Mouse (Mus musculus): Measurements from ENCODE around the gene Arcn1. TPM values are rescaled to one million over a fixed set of nuclear protein-coding genes. Genes with fewer than 3 reads are reported as not detected.
A peak's percentile ranks its signal among the peaks of the same experiment; 100 is the strongest.

The Arcn1 gene
- polyA plus RNA-seq, 1 experiment from 2014 or later: 160 TPM

- no peak overlapping the region for H3K27ac ChIP-seq (replicated peaks; ENCODE audit: low read depth, low read length)
Observed at GRCm38 (mm10) chr9:44735886-44736285, 31.8 kb downstream of the Arcn1 start.

GRCm38 (mm10) chr9:44734524-44735494, 32.8 kb downstream of the Arcn1 start, which contains the start of gene Phldb1:
Gene Phldb1 (minus strand): TSS chr9:44735198.
- under 1% methylated on average over 47 of the region's 47 CpGs for WGBS
- peak within 1 kb of the TSS; percentile 99 for H3K4me2 ChIP-seq (ENCODE audit: low read length)
- peaks cover 20% of the 10 kb centered on the region for H3K27me3 ChIP-seq (ENCODE audit: control insufficient read depth, insufficient read depth, low read length)
- H3K4me3 ChIP-seq (replicated peaks; ENCODE audit: low read depth, low read length): peak within 1 kb of the TSS; percentile 55
- DNase-seq (peak; percentile 67), ATAC-seq (ENCODE audit: low FRiP score, low TSS enrichment) (peak; percentile 70)
- no peaks in the 10 kb centered on the region for H3K9me3 ChIP-seq (ENCODE audit: control insufficient read depth, low read length)
- H3K36me3 ChIP-seq (ENCODE audit: control insufficient read depth, insufficient read depth, low read length): no peaks in the 10 kb centered on the region
- H3K9ac ChIP-seq (replicated peaks; ENCODE audit: low read length): peak within 1 kb of the TSS; percentile 59
- 0 out of 2 replicates have a peak within 1 kb of the TSS, but pooled peaks have one; percentile 45 for H3K27ac ChIP-seq (replicated peaks; ENCODE audit: low read depth, low read length)
- H3K4me1 ChIP-seq (ENCODE audit: control insufficient read depth, insufficient read depth, low read length): peaks cover 19% of the 10 kb centered on the region; the same call in 1 of the 2 replicates

More at GRCm38 (mm10) chr9:44735886-44736285, 31.8 kb downstream of the Arcn1 start:
- Histone ChIP-seq H3K9ac (replicated peaks; ENCODE audit: low read length) (no peak overlapping the region), H3K4me3 (replicated peaks; ENCODE audit: low read depth, low read length) (no peak overlapping the region), H3K27me3 (ENCODE audit: control insufficient read depth, insufficient read depth, low read length) (peaks cover 20% of the 10 kb centered on the region), H3K36me3 (ENCODE audit: control insufficient read depth, insufficient read depth, low read length) (0 out of 2 replicates have a peak, but pooled peaks cover 2% of the 10 kb centered on the region), H3K4me1 (ENCODE audit: control insufficient read depth, insufficient read depth, low read length) (peaks cover 19% of the 10 kb centered on the region; the same call in 1 of the 2 replicates), H3K9me3 (ENCODE audit: control insufficient read depth, low read length) (no peaks in the 10 kb centered on the region), H3K4me2 (ENCODE audit: low read length) (no peak overlapping the region)
- ATAC-seq (ENCODE audit: low FRiP score, low TSS enrichment) (no peak), DNase-seq (no peak)
- 76% methylated on average over 6 of the region's 6 CpGs for WGBS

GRCm38 (mm10) chr9:44733671-44734523, 33.7 kb downstream of the Arcn1 start:
- Histone ChIP-seq H3K27ac (replicated peaks; ENCODE audit: low read depth, low read length) (peak overlapping the region; percentile 52; the same call in 1 of the 2 replicates), H3K4me3 (replicated peaks; ENCODE audit: low read depth, low read length) (peak overlapping the region; percentile 55), H3K4me1 (ENCODE audit: control insufficient read depth, insufficient read depth, low read length) (peaks cover 19% of the 10 kb centered on the region; the same call in 1 of the 2 replicates), H3K9me3 (ENCODE audit: control insufficient read depth, low read length) (no peaks in the 10 kb centered on the region), H3K27me3 (ENCODE audit: control insufficient read depth, insufficient read depth, low read length) (peaks cover 20% of the 10 kb centered on the region), H3K36me3 (ENCODE audit: control insufficient read depth, insufficient read depth, low read length) (no peaks in the 10 kb centered on the region), H3K4me2 (ENCODE audit: low read length) (peak overlapping the region; percentile 99), H3K9ac (replicated peaks; ENCODE audit: low read length) (peak overlapping the region; percentile 59)
- under 1% methylated on average over 79 of the region's 79 CpGs for WGBS
- ATAC-seq (ENCODE audit: low FRiP score, low TSS enrichment): peak; percentile 57
- DNase-seq: peak; percentile 53

- no peaks in the 10 kb centered on the region for H3K9me3 ChIP-seq (ENCODE audit: control insufficient read depth, low read length)
- peaks cover 19% of the 10 kb centered on the region; the same call in 1 of the 2 replicates for H3K4me1 ChIP-seq (ENCODE audit: control insufficient read depth, insufficient read depth, low read length)
- DNase-seq (no peak), ATAC-seq (ENCODE audit: low FRiP score, low TSS enrichment) (no peak)
- peak overlapping the region; percentile 99 for H3K4me2 ChIP-seq (ENCODE audit: low read length)
- H3K27me3 ChIP-seq (ENCODE audit: control insufficient read depth, insufficient read depth, low read length): peaks cover 20% of the 10 kb centered on the region
- H3K36me3 ChIP-seq (ENCODE audit: control insufficient read depth, insufficient read depth, low read length): no peaks in the 10 kb centered on the region
- H3K9ac ChIP-seq (replicated peaks; ENCODE audit: low read length): peak overlapping the region; percentile 59
- peak overlapping the region; percentile 55 for H3K4me3 ChIP-seq (replicated peaks; ENCODE audit: low read depth, low read length)
- H3K27ac ChIP-seq (replicated peaks; ENCODE audit: low read depth, low read length): peak overlapping the region; percentile 52; the same call in 1 of the 2 replicates
- 58% methylated on average over 12 of the region's 12 CpGs for WGBS
Observed at GRCm38 (mm10) chr9:44732921-44733530, 34.6 kb downstream of the Arcn1 start.

GRCm38 (mm10) chr9:44732130-44732549, 35.5 kb downstream of the Arcn1 start:
- H3K27me3 ChIP-seq (ENCODE audit: control insufficient read depth, insufficient read depth, low read length): peaks cover 20% of the 10 kb centered on the region
- H3K9ac ChIP-seq (replicated peaks; ENCODE audit: low read length): no peak overlapping the region
- H3K36me3 ChIP-seq (ENCODE audit: control insufficient read depth, insufficient read depth, low read length): no peaks in the 10 kb centered on the region
- H3K27ac ChIP-seq (replicated peaks; ENCODE audit: low read depth, low read length): no peak overlapping the region
- 70% methylated on average over 5 of the region's 5 CpGs for WGBS
- no peak for ATAC-seq (ENCODE audit: low FRiP score, low TSS enrichment)
- H3K4me1 ChIP-seq (ENCODE audit: control insufficient read depth, insufficient read depth, low read length): peaks cover 19% of the 10 kb centered on the region; the same call in 1 of the 2 replicates
- no peak overlapping the region for H3K4me3 ChIP-seq (replicated peaks; ENCODE audit: low read depth, low read length)
- no peak overlapping the region for H3K4me2 ChIP-seq (ENCODE audit: low read length)
- no peaks in the 10 kb centered on the region for H3K9me3 ChIP-seq (ENCODE audit: control insufficient read depth, low read length)
- no peak for DNase-seq

GRCm38 (mm10) chr9:44727441-44727840, 40.2 kb downstream of the Arcn1 start:
- DNase-seq: no peak
- H3K27ac ChIP-seq (replicated peaks; ENCODE audit: low read depth, low read length): no peak overlapping the region
- H3K9me3 ChIP-seq (ENCODE audit: control insufficient read depth, low read length): no peaks in the 10 kb centered on the region
- no peaks in the 10 kb centered on the region for H3K27me3 ChIP-seq (ENCODE audit: control insufficient read depth, insufficient read depth, low read length)
- WGBS: 41% methylated on average over 5 of the region's 5 CpGs
- no peak overlapping the region for H3K4me2 ChIP-seq (ENCODE audit: low read length)
- no peak overlapping the region for H3K4me3 ChIP-seq (replicated peaks; ENCODE audit: low read depth, low read length)
- H3K4me1 ChIP-seq (ENCODE audit: control insufficient read depth, insufficient read depth, low read length): peaks cover 40% of the 10 kb centered on the region
- no peak for ATAC-seq (ENCODE audit: low FRiP score, low TSS enrichment)
- no peaks in the 10 kb centered on the region for H3K36me3 ChIP-seq (ENCODE audit: control insufficient read depth, insufficient read depth, low read length)
- no peak overlapping the region for H3K9ac ChIP-seq (replicated peaks; ENCODE audit: low read length)

- no peaks in the 10 kb centered on the region for H3K36me3 ChIP-seq (ENCODE audit: control insufficient read depth, insufficient read depth, low read length)
- no peaks in the 10 kb centered on the region for H3K9me3 ChIP-seq (ENCODE audit: control insufficient read depth, low read length)
- H3K27me3 ChIP-seq (ENCODE audit: control insufficient read depth, insufficient read depth, low read length): no peaks in the 10 kb centered on the region
- H3K4me2 ChIP-seq (ENCODE audit: low read length): no peak overlapping the region
- peak overlapping the region; percentile 37; the same call in 1 of the 2 replicates for H3K27ac ChIP-seq (replicated peaks; ENCODE audit: low read depth, low read length)
- H3K4me3 ChIP-seq (replicated peaks; ENCODE audit: low read depth, low read length): no peak overlapping the region
- H3K4me1 ChIP-seq (ENCODE audit: control insufficient read depth, insufficient read depth, low read length): peaks cover 42% of the 10 kb centered on the region
- H3K9ac ChIP-seq (replicated peaks; ENCODE audit: low read length): no peak overlapping the region
- DNase-seq (no peak), ATAC-seq (ENCODE audit: low FRiP score, low TSS enrichment) (no peak)
- 32% methylated on average over 10 of the region's 10 CpGs for WGBS
Observed at GRCm38 (mm10) chr9:44726431-44727146, 41.1 kb downstream of the Arcn1 start.
